Mouse (Mus musculus): ENCODE data around the gene Tmem165. TPM values are rescaled to one million over a fixed set of nuclear protein-coding genes. Genes with fewer than 3 reads are reported as not detected.
A peak's percentile ranks its signal among the peaks of the same experiment; 100 is the strongest.

Gene Tmem165
- 98.6 and 103 TPM in 2 replicates for polyA plus RNA-seq (2014; fragmentation: Nextera tagmentation; extraction: Ambion mirVana)

- peak within 1 kb of the TSS; percentile 94 for H3K9ac ChIP-seq (ENCODE audit: low read length)
These were observed at the start of gene Tmem165 for GRCm38 (mm10) chr5:76183750-76184261. Tmem165 (plus strand) TSS chr5:76183880.

GRCm38 (mm10) chr5:76135644-76136043 lies 48.0 kb upstream of the Tmem165 start:
- H3K9me3 ChIP-seq (ENCODE audit: control insufficient read depth, low read length), result no peaks in the 10 kb centered on the region
- DNase-seq (ENCODE audit: low spot score), result no peak

More at GRCm38 (mm10) chr5:76183750-76184261, at the start of gene Tmem165:
- H3K4me1 ChIP-seq (ENCODE audit: control insufficient read depth, insufficient read depth, low read length), result peaks cover 10% of the 10 kb centered on the region
- peak within 1 kb of the TSS; percentile 93 for H3K27ac ChIP-seq (replicated peaks; ENCODE audit: low read depth, low read length)
- H3K4me2 ChIP-seq (ENCODE audit: low read depth, severe bottlenecking), result peak within 1 kb of the TSS; percentile 82
- peak; percentile 95 for DNase-seq (ENCODE audit: low spot score)
- no peaks in the 10 kb centered on the region for H3K27me3 ChIP-seq (ENCODE audit: control insufficient read depth, insufficient read depth, low read length)
- peak within 1 kb of the TSS; percentile 82 for H3K4me3 ChIP-seq (ENCODE audit: low read depth, low read length)
- no peaks in the 10 kb centered on the region for H3K36me3 ChIP-seq (ENCODE audit: control insufficient read depth, insufficient read depth, low read length)
- H3K9me3 ChIP-seq (ENCODE audit: control insufficient read depth, low read length), result no peaks in the 10 kb centered on the region
- under 1% methylated on average over 62 of the region's 62 CpGs for WGBS
- peak; percentile 95 for ATAC-seq (ENCODE audit: insufficient number of reproducible peaks, low FRiP score, low TSS enrichment, low read depth)

GRCm38 (mm10) chr5:76136271-76136670 lies 47.4 kb upstream of the Tmem165 start:
- ATAC-seq (ENCODE audit: insufficient number of reproducible peaks, low FRiP score, low TSS enrichment, low read depth), result no peak
- H3K27ac ChIP-seq (replicated peaks; ENCODE audit: low read depth, low read length), result no peak overlapping the region
- WGBS, result 93% methylated on average over 3 of the region's 3 CpGs

More at GRCm38 (mm10) chr5:76135644-76136043, 48.0 kb upstream of the Tmem165 start:
- ATAC-seq (ENCODE audit: insufficient number of reproducible peaks, low FRiP score, low TSS enrichment, low read depth), result no peak
- 89% methylated on average over 1 of the region's 1 CpGs for WGBS
- Histone ChIP-seq H3K27ac (replicated peaks; ENCODE audit: low read depth, low read length) (no peak overlapping the region), H3K4me2 (ENCODE audit: low read depth, severe bottlenecking) (no peak overlapping the region), H3K4me3 (ENCODE audit: low read depth, low read length) (no peak overlapping the region), H3K36me3 (ENCODE audit: control insufficient read depth, insufficient read depth, low read length) (no peaks in the 10 kb centered on the region), H3K27me3 (ENCODE audit: control insufficient read depth, insufficient read depth, low read length) (no peaks in the 10 kb centered on the region), H3K4me1 (ENCODE audit: control insufficient read depth, insufficient read depth, low read length) (no peaks in the 10 kb centered on the region), H3K9ac (ENCODE audit: low read length) (no peak overlapping the region)

GRCm38 (mm10) chr5:76137586-76137985 lies 46.1 kb upstream of the Tmem165 start:
- Histone ChIP-seq H3K4me2 (ENCODE audit: low read depth, severe bottlenecking) (no peak overlapping the region), H3K4me1 (ENCODE audit: control insufficient read depth, insufficient read depth, low read length) (no peaks in the 10 kb centered on the region), H3K27me3 (ENCODE audit: control insufficient read depth, insufficient read depth, low read length) (no peaks in the 10 kb centered on the region), H3K9me3 (ENCODE audit: control insufficient read depth, low read length) (no peaks in the 10 kb centered on the region), H3K27ac (replicated peaks; ENCODE audit: low read depth, low read length) (no peak overlapping the region), H3K36me3 (ENCODE audit: control insufficient read depth, insufficient read depth, low read length) (no peaks in the 10 kb centered on the region), H3K4me3 (ENCODE audit: low read depth, low read length) (no peak overlapping the region), H3K9ac (ENCODE audit: low read length) (no peak overlapping the region)
- WGBS, result 80% methylated on average over 1 of the region's 1 CpGs
- ATAC-seq (ENCODE audit: insufficient number of reproducible peaks, low FRiP score, low TSS enrichment, low read depth), result no peak
- DNase-seq (ENCODE audit: low spot score), result no peak

More at GRCm38 (mm10) chr5:76136271-76136670, 47.4 kb upstream of the Tmem165 start:
- Histone ChIP-seq H3K27me3 (ENCODE audit: control insufficient read depth, insufficient read depth, low read length) (no peaks in the 10 kb centered on the region), H3K4me3 (ENCODE audit: low read depth, low read length) (no peak overlapping the region), H3K36me3 (ENCODE audit: control insufficient read depth, insufficient read depth, low read length) (no peaks in the 10 kb centered on the region), H3K4me2 (ENCODE audit: low read depth, severe bottlenecking) (no peak overlapping the region), H3K9me3 (ENCODE audit: control insufficient read depth, low read length) (no peaks in the 10 kb centered on the region), H3K9ac (ENCODE audit: low read length) (no peak overlapping the region), H3K4me1 (ENCODE audit: control insufficient read depth, insufficient read depth, low read length) (no peaks in the 10 kb centered on the region)
- DNase-seq (ENCODE audit: low spot score), result no peak

GRCm38 (mm10) chr5:76138071-76138470 lies 45.6 kb upstream of the Tmem165 start:
- no peak overlapping the region for H3K4me3 ChIP-seq (ENCODE audit: low read depth, low read length)
- 63% methylated on average over 1 of the region's 1 CpGs for WGBS

GRCm38 (mm10) chr5:76138512-76138911 lies 45.2 kb upstream of the Tmem165 start:
- no peak for ATAC-seq (ENCODE audit: insufficient number of reproducible peaks, low FRiP score, low TSS enrichment, low read depth)
- no peak overlapping the region for H3K9ac ChIP-seq (ENCODE audit: low read length)
- no peaks in the 10 kb centered on the region for H3K27me3 ChIP-seq (ENCODE audit: control insufficient read depth, insufficient read depth, low read length)
- DNase-seq (ENCODE audit: low spot score), result no peak
- H3K4me1 ChIP-seq (ENCODE audit: control insufficient read depth, insufficient read depth, low read length), result no peaks in the 10 kb centered on the region
- WGBS, result 88% methylated on average over 10 of the region's 10 CpGs
- no peak overlapping the region for H3K27ac ChIP-seq (replicated peaks; ENCODE audit: low read depth, low read length)
- no peak overlapping the region for H3K4me2 ChIP-seq (ENCODE audit: low read depth, severe bottlenecking)
- H3K4me3 ChIP-seq (ENCODE audit: low read depth, low read length), result no peak overlapping the region
- no peaks in the 10 kb centered on the region for H3K36me3 ChIP-seq (ENCODE audit: control insufficient read depth, insufficient read depth, low read length)
- H3K9me3 ChIP-seq (ENCODE audit: control insufficient read depth, low read length), result no peaks in the 10 kb centered on the region

More at GRCm38 (mm10) chr5:76138071-76138470, 45.6 kb upstream of the Tmem165 start:
- H3K4me1 ChIP-seq (ENCODE audit: control insufficient read depth, insufficient read depth, low read length), result no peaks in the 10 kb centered on the region
- H3K27ac ChIP-seq (replicated peaks; ENCODE audit: low read depth, low read length), result no peak overlapping the region
- ATAC-seq (ENCODE audit: insufficient number of reproducible peaks, low FRiP score, low TSS enrichment, low read depth), result no peak
- no peak overlapping the region for H3K9ac ChIP-seq (ENCODE audit: low read length)
- no peaks in the 10 kb centered on the region for H3K36me3 ChIP-seq (ENCODE audit: control insufficient read depth, insufficient read depth, low read length)
- no peaks in the 10 kb centered on the region for H3K27me3 ChIP-seq (ENCODE audit: control insufficient read depth, insufficient read depth, low read length)
- no peak for DNase-seq (ENCODE audit: low spot score)
- no peaks in the 10 kb centered on the region for H3K9me3 ChIP-seq (ENCODE audit: control insufficient read depth, low read length)
- H3K4me2 ChIP-seq (ENCODE audit: low read depth, severe bottlenecking), result no peak overlapping the region

- Histone ChIP-seq H3K4me2 (ENCODE audit: low read depth, severe bottlenecking) (no peak overlapping the region; the same call in 1 of the 2 replicates), H3K36me3 (ENCODE audit: control insufficient read depth, insufficient read depth, low read length) (no peaks in the 10 kb centered on the region), H3K27me3 (ENCODE audit: control insufficient read depth, insufficient read depth, low read length) (no peaks in the 10 kb centered on the region), H3K4me3 (ENCODE audit: low read depth, low read length) (no peak overlapping the region), H3K9ac (ENCODE audit: low read length) (no peak overlapping the region), H3K4me1 (ENCODE audit: control insufficient read depth, insufficient read depth, low read length) (no peaks in the 10 kb centered on the region), H3K9me3 (ENCODE audit: control insufficient read depth, low read length) (no peaks in the 10 kb centered on the region), H3K27ac (replicated peaks; ENCODE audit: low read depth, low read length) (no peak overlapping the region)
- no peak for ATAC-seq (ENCODE audit: insufficient number of reproducible peaks, low FRiP score, low TSS enrichment, low read depth)
- no peak for DNase-seq (ENCODE audit: low spot score)
- 59% methylated on average over 7 of the region's 7 CpGs for WGBS
These were observed 44.5 kb upstream of the Tmem165 start for GRCm38 (mm10) chr5:76139171-76139671.

GRCm38 (mm10) chr5:76139808-76140729 lies 43.6 kb upstream of the Tmem165 start, which contains the start of gene Srd5a3:
Srd5a3 (plus strand) TSS chr5:76140271.
- Histone ChIP-seq H3K36me3 (ENCODE audit: control insufficient read depth, insufficient read depth, low read length) (no peaks in the 10 kb centered on the region), H3K27me3 (ENCODE audit: control insufficient read depth, insufficient read depth, low read length) (no peaks in the 10 kb centered on the region), H3K27ac (replicated peaks; ENCODE audit: low read depth, low read length) (peak within 1 kb of the TSS; percentile 91), H3K9me3 (ENCODE audit: control insufficient read depth, low read length) (no peaks in the 10 kb centered on the region), H3K4me2 (ENCODE audit: low read depth, severe bottlenecking) (peak within 1 kb of the TSS; percentile 68), H3K9ac (ENCODE audit: low read length) (peak within 1 kb of the TSS; percentile 92), H3K4me1 (ENCODE audit: control insufficient read depth, insufficient read depth, low read length) (no peaks in the 10 kb centered on the region), H3K4me3 (ENCODE audit: low read depth, low read length) (peak within 1 kb of the TSS; percentile 62)
- ATAC-seq (ENCODE audit: insufficient number of reproducible peaks, low FRiP score, low TSS enrichment, low read depth), result peak; percentile 95
- DNase-seq (ENCODE audit: low spot score), result peak; percentile 95
- WGBS, result 1% methylated on average over 42 of the region's 69 CpGs

All from limb, embryonic 11.5 days (tissue).